Mouse (Mus musculus) R1 (cell line): ENCODE data around the gene Cd151.

Experiments used
- DNase-seq: peaks from one replicate; pipeline ENCODE4 v3.0.0-alpha.2; 2018; ENCODE audit warnings: low read depth, low spot score

The Cd151 gene

DNA sequence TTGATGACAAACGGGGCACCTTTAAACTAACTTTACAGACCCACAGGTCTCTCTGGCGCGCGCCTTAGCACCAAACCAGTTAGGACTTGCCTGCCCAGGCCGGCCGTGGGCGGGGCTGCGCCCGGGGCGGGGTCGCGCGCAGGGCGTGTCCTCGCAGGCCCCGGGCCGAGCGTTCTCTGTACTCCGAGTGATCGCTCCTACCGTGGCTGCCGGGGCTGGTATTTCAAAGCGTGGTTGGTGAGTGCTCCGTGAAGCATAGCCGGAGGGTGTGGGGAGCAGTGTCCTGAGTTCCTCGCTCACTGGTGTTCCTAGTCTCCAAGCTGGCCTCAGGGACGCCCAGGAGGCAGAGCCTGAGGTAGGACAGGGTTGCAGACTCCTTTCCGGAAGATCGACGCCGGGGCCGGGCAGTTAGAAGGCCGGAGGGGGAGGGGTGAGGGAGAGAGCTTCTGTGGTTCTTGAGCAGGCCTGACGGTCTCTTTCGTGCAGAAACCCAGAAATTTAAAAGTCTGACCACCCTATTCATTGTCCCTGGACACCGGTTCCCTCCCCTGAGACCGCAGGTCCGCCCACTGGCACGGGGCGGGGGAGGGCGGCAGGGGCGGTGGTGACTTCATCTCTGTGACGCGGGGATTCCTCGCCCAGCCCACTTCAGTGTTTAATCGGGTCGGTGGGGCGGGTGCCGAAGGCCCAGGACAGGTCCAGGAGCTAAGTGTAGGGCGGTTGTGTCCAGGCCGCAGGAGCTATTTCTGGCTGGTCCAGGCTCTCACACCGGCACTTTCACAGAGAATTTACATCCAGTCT lies at the start of gene Cd151:
Cd151 (plus strand) TSS at position 163 of the 801 bp plus-strand sequence.
- DNase-seq = peak; percentile 88

DNA sequence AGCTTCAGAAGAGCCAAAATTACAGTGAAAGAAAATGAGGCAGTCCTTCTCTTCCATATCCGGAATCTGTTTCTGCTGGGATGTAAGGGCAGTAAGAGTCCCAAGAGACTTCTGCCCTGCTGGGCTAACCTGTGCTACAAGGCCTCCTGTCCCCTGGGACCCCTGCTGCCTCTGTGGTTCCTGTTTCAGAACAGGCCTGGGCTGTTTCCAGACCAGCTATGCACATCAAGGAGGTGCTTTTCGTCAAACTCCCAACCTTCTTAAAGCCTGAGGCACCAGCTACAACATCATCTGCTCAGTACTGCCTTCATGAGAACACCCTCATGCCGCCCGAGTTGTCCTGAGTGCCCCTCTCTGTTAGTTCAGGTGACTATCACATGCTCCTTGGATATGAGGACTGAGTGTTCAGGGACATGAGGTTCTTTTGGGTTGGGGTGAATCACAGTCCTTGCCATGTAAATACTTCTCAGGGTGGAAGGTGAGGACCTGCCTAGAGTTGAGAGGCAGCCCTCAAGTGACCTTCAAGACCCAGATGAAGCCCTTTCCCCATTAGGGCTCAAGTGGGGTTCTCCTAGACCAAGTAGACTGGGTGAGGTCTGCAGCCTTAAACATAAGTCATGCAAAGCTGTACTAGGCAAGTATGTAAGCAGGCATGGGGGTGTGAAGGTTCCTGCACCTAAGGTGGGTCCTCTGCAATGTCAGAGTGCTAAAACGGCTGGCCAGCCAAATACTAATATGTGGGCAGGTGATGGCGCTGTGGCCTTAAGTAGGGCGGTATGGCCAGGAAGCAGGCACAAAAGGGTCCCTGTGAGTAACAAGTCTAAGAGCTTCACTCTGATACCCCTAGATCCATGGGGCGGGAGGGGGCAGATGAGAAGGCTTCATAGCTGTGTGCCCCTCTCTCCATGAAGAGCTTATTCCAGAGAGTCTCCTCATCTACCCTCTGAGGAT lies 49.2 kb upstream of the Cd151 start:
- no peak for DNase-seq

DNA sequence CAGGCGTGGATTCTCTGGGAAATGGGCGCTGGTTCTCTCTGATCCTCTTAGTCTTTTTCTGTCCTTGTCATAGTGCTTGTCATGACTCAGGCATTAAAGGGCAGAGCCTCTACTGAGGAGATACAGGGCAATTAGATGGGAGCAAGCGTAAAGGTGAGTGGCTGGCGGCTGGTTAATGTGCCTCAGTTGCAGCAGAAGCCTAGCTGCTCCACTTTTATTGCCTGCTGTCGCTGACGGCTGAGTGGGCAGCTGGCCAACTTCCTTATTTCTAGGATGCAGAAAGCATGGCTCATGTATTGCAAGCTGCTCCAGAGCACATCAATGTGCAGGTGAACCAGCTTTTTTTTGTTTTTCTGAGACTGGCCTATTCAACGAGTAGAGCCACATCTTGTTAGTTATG lies 48.2 kb upstream of the Cd151 start:
- DNase-seq = no peak

DNA sequence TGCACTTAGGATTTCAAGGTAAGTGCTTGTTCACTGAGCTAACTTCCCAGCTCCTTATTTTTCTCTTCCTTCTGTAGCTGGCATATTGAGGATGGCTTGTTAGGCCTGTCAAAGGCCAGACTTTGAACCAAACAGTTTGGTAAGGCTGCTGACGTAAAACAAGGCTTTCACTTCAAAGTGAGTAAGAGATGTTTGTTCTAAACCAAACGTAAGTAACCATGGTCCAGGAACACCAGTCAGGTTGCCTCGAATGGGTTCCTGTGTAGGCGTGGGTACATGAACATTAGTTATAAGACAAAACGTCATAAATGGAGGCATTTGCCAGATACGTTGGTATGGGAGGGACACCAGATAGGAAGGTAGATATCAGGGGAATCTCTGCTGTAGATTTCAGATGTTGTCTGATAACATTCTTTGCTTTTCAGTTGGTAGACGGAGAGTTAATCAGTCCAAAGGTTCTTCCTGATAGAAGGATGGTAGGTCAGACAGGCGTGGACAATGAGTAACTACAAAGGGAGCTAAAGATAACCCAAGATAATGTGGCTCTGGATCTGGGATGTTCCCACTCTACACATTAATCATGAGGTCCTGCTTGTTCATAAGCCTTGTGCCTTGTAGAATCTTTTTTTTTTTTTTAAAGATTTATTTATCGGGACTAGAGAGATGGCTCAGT lies 47.0 kb upstream of the Cd151 start:
- DNase-seq = no peak

DNA sequence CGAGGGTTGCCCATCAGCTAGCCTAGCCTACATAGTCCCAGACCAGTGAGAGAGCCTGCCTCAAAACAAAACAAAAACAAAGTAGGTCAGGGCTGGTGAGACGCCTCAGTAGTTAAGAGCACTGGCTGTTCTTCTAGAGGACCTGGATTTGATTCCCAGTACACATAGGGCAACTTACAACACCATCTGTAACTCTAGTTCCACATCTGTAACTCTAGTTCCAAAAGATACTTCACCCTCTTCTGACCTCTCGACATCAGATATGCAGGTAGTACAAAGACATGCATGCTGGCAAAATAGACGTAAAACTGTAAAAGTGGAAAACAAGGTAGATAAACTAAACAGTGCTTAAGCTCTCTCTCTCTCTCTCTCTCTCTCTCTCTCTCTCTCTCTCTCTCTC lies 43.4 kb upstream of the Cd151 start:
- no peak for DNase-seq

DNA sequence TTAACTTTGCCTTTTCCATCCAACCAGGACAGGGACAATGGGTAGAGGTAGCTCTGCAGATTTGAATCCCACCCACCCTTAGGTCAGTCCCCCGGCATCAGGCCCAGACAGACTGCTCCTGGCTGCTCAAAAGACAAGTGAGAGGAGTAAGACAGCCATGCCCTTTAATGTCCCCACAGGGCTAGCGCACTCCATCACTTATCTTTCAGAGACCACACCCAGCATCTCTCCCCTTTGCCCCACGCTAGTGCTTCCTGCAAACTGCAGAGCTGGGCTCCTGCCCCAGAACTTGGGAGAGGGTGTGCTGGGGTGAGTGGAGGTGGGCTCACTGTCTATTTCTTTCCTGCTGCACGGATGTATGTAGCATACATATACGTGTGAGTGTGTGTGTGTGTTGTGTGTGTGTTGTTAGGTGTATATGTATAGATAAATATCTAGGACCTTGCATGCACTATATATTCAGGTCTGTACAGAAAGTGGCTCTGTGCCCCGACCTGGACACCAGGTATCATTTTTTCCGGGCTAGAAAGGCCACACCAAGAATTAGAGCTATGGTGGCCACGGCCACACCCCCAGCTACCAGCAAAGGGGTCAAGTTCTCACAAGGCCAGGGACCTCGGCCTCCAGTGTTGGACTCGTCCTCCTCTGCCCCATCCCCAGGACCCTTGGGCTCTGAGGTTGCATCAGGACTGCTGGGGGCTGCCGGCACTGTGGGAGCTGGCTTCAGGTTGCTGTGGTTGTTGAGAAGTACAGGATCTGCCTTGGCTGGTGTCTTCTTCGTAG lies 40.1 kb upstream of the Cd151 start:
- DNase-seq = no peak

DNA sequence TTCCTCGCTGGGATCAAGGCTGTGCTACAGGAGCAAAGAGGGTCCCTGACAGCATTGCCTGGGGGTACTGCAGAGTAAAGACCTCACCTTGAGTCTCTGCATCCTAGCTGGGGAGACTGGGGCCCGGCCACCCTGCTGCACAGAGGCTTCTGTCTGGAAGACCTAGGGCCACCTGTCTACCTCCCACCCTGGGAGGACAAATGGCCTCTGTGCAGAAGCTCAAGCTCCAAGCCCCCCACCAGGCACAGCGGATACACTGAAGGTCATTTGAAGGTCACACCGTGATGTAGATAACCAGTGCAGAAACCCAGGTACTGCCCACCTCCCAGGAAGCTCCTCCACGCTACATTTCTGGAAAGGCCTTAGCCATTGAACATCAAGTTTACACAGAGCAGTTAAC lies 38.5 kb upstream of the Cd151 start:
- DNase-seq = no peak

DNA sequence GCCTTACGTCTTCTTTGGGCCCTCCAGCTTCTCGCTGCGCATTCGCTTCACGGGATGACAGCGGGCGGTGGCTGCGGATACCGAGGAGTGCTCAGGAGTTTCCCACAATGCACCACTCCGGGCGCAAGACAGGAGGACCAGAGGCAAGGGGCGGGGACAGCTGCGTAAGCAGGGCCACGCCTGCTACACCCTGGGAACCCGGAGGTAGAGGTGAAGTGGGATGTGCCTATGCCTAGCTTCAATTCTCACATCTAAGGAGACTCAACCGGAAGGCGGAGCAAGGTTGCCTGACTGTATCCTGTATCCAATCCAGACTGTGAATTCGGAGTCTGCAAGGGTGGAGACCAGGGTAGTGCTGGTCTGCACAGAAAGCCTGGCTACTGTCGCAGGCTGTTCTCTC lies 37.9 kb upstream of the Cd151 start, which contains the start of gene Cend1:
Cend1 (minus strand) TSS at position 182 of the 400 bp plus-strand sequence.
- peak; percentile 96 for DNase-seq

DNA sequence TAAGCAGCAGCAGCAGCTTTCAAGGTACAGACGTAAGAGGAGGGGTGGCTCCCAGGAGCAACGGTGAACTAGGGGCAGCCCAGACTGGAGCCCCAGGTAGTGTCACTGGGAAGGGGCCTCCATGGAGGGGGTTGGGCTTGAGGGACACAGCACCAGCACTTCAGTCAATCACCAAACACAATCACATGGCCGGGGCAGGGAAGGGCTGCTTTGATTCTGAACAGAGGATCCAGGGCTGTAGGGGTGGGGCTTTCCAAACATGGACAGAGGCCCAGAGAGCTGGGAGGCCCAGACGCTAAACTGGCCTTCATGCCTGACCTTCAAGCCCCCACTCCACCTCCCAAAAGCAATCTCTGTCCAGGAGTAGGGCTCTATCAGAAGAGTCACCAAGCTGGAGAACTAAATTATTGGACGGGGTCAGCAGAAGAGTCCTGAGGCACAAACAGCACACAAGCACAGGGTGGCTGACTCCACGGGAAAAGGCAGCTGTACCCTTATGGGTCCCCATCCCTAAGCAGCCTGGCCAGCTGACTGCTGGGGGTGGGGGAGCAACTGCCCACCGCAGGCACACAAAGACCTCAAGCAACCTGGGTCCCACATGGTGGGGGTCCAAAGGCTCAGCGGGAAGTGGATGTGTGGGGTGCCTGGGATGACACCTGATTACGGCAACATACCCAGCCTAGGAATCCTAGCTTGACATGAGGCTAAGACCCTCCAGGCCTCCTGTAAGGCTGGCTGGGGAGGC lies 37.2 kb upstream of the Cd151 start:
- DNase-seq = no peak

DNA sequence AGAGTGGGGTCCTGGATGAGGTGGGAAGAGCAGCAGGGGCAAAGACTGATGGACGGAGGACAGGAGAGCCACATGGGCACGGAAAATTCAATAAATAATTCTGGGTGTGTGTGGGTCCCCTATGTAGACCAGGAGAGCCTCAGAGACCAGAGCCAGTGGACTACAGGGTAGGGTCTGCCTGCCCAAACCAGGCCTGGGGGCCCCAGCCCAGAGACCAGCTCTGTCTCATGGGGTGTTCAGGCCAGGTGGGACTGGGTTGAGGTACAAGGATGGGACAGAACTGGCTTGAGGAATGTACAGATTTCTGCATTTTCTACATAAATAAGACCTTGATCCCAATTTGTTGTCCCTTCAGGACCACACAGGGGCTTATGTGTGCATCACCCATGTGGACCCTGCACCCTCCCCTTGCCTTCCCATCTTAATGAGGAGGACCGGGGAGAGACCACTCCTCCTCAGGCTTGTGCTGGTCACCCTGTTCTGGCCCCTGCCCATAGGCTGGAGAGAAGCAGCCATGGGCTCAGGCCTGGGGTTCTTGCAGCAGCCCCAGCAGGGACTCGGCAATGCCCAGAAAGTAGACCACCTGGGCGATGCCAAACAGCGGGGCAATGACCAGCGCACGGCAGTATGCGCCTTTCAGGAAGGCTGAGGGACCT lies 36.5 kb upstream of the Cd151 start:
- DNase-seq = no peak

DNA sequence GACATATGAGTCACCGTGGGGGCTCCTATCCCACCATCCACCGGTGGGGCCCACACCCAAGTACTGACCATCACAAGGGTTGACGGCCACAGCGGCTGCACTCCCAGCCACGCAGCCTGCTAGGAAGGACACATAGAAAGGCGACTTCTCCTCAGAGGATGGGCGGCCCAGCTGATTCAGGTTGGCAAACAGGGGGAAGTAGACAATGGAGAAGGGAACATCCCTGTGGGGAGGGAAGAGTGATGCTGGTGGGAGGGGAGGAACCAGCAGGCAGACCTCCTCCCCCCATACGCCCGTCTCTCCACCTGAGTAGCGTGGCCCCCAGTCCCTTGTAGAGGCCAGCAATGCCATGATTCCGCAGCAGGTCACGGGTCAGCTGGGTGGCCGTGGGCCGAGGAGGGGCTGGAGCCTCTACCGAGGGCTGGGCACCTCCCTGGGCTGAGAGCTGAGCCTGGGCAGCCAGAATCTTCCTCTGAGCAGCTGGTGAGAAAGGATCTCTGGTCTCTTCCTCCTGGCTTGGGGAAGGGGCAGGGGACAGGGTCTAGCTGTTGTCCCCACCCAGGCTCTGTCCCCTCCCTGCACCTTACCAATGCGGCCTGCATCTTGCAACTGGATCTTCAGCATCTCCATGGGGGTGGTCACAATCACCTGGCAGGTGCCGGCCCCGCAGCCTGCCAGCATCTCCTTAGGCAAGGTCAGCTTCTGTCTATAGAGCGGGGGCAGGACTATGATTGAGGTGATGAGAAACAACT lies 35.6 kb upstream of the Cd151 start:
- DNase-seq = no peak

DNA sequence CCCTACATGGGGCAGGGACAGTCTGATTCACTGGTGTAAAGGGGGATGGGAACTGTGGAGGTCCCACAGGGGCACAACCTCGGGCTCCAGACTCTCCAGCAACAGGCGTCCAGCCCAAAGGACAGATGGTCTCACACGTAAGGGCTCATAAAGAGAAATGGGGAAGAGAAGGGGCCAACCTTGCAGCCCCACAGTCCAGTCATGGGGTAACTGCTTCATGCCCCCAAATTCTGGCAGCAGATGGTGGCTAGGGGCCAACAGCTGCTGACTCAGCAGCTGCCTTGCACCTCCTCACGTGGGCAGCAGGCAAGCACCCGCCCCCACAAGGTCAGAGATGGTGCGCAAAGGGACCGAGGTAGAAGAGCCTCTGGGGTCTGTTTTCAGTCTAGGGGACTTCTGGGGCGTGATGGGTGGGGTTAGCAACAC lies 35.0 kb upstream of the Cd151 start:
- no peak for DNase-seq

DNA sequence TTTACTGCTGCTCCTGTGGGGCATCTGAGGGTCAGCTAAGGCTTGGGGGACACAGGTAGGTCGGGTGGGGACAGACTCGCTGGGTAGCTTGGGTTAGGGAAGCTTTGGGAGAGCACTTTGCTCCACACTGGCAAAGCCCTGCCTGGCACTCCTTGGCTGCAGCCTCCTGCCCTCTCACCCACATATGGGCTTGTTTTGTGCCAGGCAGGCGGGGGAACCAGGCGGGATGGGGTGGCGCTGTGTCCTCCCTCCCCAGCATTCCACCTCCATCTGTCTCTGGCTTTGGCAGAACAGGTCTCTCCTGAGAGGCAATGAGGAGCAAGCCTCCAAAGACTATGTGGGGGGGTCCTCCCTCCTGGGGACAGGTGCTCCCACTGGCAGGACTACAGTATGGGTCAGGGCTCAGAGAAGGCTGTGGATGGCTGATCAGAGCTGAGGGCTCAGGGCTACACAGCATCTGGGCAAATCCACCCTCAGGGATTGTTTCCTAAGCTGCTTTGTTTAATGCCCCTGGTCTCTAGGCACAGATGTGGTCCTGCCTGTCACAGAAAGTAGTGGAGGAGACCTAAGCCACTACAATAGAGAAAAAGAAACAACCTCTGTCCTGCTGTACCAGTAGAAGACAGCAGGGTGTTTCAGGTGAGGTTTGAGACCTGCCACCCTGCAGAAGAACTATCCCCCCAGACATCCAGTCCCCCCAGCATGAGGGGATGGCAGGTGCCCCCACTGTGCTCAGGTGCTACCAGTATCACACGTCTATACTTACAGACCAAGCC lies 34.3 kb upstream of the Cd151 start:
- DNase-seq = no peak

DNA sequence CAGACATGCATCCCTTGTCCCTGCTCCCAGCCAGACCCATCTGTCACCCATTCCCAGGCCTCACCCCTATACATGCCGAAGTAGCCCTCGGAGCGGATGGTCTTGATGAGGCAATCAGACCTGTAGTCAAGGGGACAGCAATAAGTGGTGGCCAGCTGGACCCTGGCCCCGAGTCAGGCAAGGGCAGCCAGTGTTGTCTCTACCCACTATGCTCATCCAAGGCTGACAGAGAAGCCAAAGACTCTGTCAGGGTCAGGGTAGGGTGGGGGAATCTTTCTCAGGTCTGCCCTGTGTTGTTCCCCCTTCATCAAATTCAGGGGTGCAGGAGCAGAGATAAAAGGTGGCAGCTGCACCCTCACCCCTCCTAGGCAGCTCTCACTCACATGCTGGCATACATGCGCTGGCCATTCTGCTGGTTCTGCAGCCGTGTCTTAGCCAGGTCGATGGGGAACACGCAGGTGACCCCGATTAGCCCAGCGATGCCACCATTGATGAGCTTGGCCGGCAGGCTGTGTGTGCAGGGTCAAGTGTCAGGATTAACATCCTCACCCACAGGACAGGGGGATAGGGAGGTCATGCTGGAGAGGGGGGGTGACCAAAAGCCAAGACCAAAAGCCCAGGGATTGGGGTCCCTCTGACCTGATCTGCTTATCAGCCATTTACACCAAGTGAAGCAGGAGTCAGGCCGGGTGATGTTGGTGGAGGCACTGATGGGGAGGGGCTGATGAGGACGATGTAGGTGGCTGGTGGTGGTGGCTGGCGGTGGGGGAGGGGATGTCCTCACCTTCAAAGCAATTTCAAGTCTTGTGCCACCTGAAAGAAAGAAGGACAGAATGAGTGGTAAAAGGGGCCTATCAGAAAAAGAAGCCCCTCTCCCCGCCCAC lies 33.4 kb upstream of the Cd151 start:
- no peak for DNase-seq

DNA sequence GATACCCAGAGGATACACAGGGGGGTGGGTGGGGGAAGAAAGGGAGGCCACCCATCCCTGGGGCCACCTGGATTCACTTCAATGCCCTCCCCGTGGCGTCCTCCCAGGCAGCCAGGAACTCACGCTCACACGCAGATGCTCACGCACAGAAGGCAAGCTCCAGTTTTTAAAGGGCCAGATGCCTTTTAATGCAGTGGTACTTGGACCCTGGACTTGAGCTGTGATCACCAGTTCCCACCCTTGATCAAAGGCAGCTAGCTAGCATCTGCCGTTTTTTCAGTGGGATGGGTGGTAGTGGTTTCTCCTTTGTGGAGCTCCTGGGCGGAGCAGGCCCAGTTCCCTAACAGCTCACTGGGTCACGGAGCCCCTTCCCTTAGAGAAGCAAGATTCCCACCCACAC lies 32.7 kb upstream of the Cd151 start:
- DNase-seq = peak; percentile 55

DNA sequence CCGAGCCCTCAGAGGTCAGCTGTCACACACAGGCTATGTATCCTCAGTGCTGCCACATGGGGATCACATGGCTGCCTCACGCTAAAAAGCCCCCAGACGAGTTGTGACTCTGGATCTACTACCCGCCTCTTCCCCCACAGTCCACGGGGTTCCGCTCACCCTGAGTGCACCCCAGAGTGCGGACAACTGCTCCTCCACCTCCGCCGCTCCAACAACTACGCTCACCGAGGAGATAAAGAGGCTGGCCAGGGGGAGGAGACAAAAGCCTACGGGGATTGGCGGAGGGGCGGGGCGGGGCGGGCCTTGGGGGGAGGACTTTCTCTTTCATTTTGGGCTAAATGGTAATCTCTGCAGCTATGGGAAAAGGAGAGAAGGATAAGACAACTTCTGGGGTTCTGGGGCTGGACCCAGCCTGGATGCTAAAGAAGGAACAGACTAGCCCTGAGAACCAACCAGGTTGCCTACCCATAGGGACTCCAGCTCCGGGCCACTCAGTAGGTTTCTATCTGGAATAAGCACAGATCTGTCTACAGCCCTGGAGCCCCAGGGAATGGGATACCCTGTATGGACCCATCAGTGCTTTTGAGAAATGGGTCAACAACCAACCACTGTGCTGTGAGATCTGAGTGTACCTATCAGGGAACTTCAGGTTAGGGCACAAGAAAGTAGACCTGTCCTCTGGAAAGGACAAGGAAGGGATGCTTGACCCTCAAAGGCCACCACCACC lies 31.9 kb upstream of the Cd151 start:
- peak; percentile 58 for DNase-seq
